Mouse (Mus musculus): ENCODE data around the gene Kif5c.
A peak's percentile ranks its signal among the peaks of the same experiment; 100 is the strongest.

Gene Kif5c

DNA sequence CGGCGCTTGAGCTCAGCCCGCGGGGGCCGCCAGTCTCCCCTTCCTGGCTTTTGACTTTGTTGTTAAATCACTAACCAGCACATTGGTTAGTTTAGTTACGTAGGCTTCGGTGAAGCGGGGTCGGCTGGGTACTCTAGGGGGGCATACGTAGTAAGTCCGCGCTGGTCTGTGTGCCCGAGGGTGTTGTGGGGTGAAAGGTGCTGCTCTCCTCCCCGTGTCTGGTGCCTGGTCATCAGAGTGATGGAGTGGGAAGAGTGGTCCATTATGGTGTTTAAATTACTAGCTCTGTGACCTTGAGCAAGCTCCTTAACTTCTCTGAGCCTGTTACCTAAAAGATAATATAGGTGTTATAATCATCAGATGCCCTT is 168.9 kb downstream of the Kif5c start:
- DNase-seq (ENCODE audit: low spot score in 2 of 2) = no peak

DNA sequence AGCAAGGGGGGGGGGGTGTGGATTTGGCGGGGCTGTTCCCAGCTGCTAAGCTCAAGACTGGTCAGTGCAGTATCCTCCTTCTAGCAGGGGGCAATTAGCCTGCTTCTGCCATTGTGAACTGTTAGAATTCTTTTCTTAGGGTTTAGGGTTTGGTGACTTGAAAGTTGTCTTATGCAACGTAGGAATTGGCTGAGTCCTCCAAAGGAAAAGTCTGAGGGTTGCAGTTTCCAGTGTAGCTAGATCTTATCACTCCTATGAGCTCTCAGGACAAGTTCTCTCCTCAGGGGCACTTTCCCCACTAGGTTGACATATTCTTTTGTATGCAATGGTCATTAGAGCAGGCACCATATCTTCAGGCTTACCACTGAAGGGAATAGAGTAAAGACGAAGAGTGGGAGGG is 169.5 kb downstream of the Kif5c start:
- DNase-seq (ENCODE audit: low spot score in 2 of 2) = no peak

- no peak for DNase-seq (ENCODE audit: low spot score in 2 of 2)
These were observed 170.0 kb downstream of the Kif5c start for GRCm38 (mm10) chr2:49789078-49789477.

GRCm38 (mm10) chr2:49789504-49789903 is 170.4 kb downstream of the Kif5c start:
- no peak for DNase-seq (ENCODE audit: low spot score in 2 of 2)

GRCm38 (mm10) chr2:49797444-49798143 is 178.5 kb downstream of the Kif5c start:
- no peak for DNase-seq (ENCODE audit: low spot score in 2 of 2)

DNA sequence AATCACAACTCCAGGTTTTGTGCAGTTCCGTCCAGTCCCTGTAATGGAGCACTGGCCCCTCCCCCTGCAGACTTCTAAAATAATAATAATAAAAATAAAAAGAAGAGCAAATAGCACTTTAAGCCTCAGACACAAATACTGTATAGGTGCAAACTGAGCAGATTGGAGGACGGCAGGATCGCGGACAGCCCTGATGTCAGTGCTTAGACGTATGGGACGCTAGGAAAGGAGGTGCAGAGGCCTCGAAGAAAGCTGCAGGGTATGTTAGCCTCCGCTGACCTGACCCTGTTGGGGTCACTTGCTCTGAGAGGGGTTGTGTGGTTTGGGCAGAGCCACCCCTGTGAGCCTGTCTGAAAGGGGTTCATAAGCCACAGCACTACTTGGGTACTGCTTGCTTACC is 185.3 kb downstream of the Kif5c start:
- no peak for DNase-seq (ENCODE audit: low spot score in 2 of 2)

GRCm38 (mm10) chr2:49805736-49806371 is 186.8 kb downstream of the Kif5c start:
- DNase-seq (ENCODE audit: low spot score in 2 of 2) = peak in 1 of 2 experiments; percentile 35

- no peak for DNase-seq (ENCODE audit: low spot score in 2 of 2)
These were observed 190.4 kb downstream of the Kif5c start for GRCm38 (mm10) chr2:49809496-49809895.

DNA sequence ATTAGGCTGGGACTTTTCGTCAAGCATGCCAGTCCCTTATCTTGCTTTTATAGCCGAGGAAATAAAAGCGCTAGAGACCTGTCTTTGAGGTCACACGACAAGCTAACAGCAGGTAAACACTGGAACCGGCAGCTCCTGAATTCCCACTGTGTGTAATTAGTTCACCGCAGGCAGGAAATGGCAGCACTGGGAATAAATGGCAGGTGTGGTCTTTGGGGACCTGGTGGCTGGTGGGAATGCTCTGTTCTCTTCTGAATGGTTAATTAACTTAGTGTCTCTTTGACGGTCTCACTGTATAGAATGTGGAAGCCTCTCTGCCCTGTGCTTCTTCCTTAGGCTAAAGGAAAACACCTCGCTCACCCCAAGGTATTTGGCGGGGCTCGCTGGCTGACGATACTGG is 192.3 kb downstream of the Kif5c start:
- no peak for DNase-seq (ENCODE audit: low spot score in 2 of 2)

DNA sequence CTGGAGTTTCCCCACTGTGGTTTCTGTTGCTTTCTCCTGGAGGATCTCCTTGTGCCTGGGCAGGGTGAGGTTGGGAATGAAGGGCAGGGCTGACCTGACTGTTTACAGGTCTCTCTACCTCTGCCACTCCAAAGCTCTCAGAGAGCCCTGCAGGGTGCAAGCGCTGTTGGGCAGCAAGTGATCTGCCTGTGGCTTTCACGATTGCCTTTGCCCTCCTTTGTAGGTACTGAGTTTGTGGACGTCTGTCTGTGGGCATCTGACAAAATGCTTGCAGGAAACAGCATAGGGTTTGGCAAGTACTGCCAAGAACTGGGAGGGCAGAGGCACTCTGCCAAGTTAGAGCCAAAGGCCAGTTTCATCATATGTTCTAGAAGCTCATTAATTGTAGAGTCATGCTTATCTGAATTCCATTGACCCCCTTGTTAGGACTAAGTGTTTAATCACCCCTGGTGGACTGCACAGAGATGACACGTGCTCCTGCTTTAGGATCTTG is 192.8 kb downstream of the Kif5c start:
- no peak for DNase-seq (ENCODE audit: low spot score in 2 of 2)

DNA sequence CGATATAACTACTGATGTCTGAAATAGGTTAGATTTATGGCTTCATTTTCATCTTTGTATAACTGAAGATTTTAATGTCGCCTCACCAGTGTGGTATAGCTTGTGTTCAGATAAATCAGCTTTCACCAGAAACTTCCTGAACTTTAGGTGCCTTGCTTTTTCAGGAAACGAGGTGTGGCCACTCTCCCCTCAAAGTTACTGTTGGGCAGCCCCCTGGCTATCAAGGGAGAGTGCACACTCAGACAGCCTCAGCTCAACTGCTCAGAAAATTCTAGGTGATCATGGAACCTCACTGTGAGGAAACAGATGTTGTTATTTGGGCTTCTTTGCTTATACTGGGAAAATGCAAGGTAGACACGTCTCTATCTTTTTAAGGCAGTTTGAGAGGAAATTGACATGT is 194.1 kb downstream of the Kif5c start:
- no peak for DNase-seq (ENCODE audit: low spot score in 2 of 2)

- DNase-seq (ENCODE audit: low spot score in 2 of 2) = no peak
These were observed 194.9 kb downstream of the Kif5c start for GRCm38 (mm10) chr2:49814011-49814410.

DNA sequence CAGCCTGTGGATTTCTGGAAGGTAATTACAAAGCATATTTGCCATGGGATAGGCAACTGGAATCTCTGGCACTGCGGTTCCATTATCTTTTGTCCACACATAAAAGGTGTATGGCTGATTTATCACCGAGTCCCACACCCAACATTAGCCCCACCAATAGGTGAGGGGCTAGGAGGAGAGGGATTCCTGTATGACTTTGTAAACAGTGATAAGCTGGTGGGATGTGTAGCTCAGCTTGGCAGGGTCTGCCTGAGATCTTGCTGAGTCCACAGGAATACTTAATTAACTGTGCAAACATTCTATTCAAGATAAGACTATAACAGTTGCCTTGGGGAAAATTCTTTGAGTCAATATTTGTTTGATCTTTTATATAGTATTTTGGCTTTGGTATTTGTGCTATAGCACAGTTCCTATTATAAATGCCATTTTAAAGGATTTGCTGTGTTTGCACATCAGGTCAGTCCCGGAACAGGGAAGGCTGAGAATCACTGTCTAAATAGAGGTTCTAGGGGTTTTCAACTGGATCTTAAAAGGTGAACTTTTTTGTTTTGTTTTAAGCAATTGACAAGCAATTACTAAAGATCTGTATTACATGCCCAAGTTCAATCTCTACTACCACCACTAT is 196.7 kb downstream of the Kif5c start:
- DNase-seq (ENCODE audit: low spot score in 2 of 2) = no peak

DNA sequence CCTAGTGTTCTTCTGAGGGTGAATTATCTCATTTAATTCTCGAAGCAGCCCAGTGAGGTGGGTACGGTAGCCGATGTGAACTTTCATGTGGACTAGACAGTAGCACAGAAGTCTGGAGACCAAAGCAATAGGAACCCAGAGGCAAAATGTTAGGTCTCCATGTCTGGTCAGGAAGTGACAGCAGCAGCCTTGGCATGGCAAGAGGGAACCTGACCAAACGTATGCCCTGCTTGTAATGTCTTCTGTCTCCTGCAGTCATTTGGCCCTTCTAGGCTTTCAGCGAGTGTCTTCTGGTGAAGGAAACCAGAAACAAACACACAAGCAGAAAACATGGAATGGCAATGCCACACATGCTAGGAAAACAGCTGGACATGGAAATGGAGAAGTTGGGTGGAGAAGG is 197.5 kb downstream of the Kif5c start:
- DNase-seq (ENCODE audit: low spot score in 2 of 2) = no peak

DNA sequence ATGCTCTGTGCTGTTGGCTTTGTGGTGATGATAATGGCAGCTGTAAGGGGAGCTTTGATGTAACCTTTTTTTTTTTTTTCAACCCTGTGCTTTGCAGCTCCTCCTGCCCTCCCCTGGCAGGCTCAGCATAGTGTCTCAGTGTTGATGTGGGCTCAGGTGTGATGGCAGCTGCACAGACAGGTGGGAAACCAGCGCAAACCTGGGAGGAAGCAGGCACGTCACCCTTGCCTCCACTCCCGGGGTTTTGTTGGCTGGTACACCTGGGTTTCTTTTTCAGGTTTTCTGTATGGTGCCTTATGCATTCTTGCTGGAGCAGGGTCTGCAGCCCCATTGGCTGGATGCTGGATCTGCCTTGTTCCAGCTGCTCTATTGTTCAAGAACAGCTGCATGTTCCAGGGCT is 198.1 kb downstream of the Kif5c start:
- DNase-seq (ENCODE audit: low spot score in 2 of 2) = no peak

DNA sequence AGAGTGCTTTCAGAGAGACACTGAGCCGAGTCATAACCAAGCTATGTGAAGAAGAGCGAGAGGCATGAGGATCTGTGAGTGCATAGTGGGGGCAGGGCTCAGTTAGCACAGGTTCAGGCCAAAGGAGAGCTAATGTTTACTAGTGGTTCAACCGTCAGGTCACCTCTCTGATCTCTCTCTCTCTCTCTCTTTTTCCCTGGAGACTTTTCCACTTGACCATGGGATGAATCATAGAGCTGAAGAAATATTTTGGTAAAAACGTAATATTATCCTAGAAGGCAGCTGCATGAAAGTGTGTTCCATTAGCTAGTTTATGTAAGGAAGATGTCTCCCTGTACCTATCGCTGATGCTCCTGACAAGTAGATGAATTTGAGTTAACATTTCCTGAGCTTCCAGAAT is 199.0 kb downstream of the Kif5c start:
- DNase-seq (ENCODE audit: low spot score in 2 of 2) = no peak

GRCm38 (mm10) chr2:49822312-49822711 is 203.2 kb downstream of the Kif5c start:
- DNase-seq (ENCODE audit: low spot score in 2 of 2) = no peak
